Comparison of ENCODE assay signal across 9 mouse cellular contexts in genomic region chr11:119051927-119052660, GRCm38 (mm10). TPM values are rescaled to one million over a fixed set of nuclear protein-coding genes. Genes with fewer than 3 reads are reported as not detected.
DNase-seq lines count a peak whose midpoint lies in the region; ATAC-seq and TF ChIP-seq lines count a peak whose summit lies in the region.
"Had no signal": no experiment of that assay in that cellular context is flagged by ENCODE, and none has a peak within 500 bp of the region (broad histone marks: within the 10 kb centered on the region; RNA-seq: fewer than 3 reads in every experiment).

No protein-coding gene starts in this region.

- H3K36me3 ChIP-seq in forebrain, embryonic 11.5 days (ENCODE audit: control insufficient read depth, insufficient read depth, low read length) = no peaks in the 10 kb centered on the region
- no peaks in the 10 kb centered on the region for H3K36me3 ChIP-seq in intestine, embryonic 14.5 days (ENCODE audit: control insufficient read depth, insufficient read depth, low read length)
- no peaks in the 10 kb centered on the region for H3K36me3 ChIP-seq in midbrain, embryonic 16.5 days (ENCODE audit: control insufficient read depth, insufficient read depth, low read length)
- H3K36me3 ChIP-seq: limb, embryonic 15.5 days had no signal

- intact Hi-C loops in left cerebral cortex, adult 2 months (cut with DNase I) = loop anchor here (1.0 to 5.0 kb wide), 2 partner anchors 137 to 215 kb away; partner anchors contain the start of gene Gaa

- peaks cover 85% of the 10 kb centered on the region for H3K27me3 ChIP-seq in forebrain, embryonic 11.5 days (ENCODE audit: control insufficient read depth, insufficient read depth, low read length)
- peaks cover 88% of the 10 kb centered on the region for H3K27me3 ChIP-seq in intestine, embryonic 14.5 days (replicated peaks; ENCODE audit: control insufficient read depth, insufficient read depth, low read length)
- peaks cover 32% of the 10 kb centered on the region for H3K27me3 ChIP-seq in midbrain, embryonic 16.5 days (ENCODE audit: control insufficient read depth, insufficient read depth, low read depth, low read length)

- H3K4me3 ChIP-seq in left cerebral cortex, adult 2 months = no peak overlapping the region
- no peak overlapping the region for H3K4me3 ChIP-seq in forebrain, embryonic 11.5 days (ENCODE audit: low read depth, low read length)
- no peak overlapping the region for H3K4me3 ChIP-seq in intestine, embryonic 14.5 days (ENCODE audit: low read depth, low read length)
- H3K4me3 ChIP-seq in midbrain, embryonic 16.5 days (ENCODE audit: low read depth, low read length) = no peak overlapping the region

- peak; percentile 63 for TF ChIP-seq CTCF in left cerebral cortex, adult 2 months (IDR thresholded peaks at IDR 0.05)

- DNase-seq in left cerebral cortex, adult 2 months (ENCODE audit: extremely low spot score in 1 of 2, low spot score in 2 of 2) = peak in 1 of 2 experiments; percentile 36
- DNase-seq in left cerebral cortex, adult 8-10 months (ENCODE audit: low spot score in 2 of 2) = no peak
- DNase-seq in MN1 (ENCODE audit: low spot score) = peak; percentile 74
- DNase-seq in forebrain, embryonic 11.5 days (ENCODE audit: low spot score) = peak; percentile 62
- peak; percentile 71 for DNase-seq in intestine, embryonic 14.5 days (ENCODE audit: low spot score)
- no peak for DNase-seq in ovary, postnatal 10 days (ENCODE audit: low spot score)
- DNase-seq in adrenal gland, postnatal 25 days = no peak

- ATAC-seq in forebrain, embryonic 11.5 days (replicated peaks; ENCODE audit: low FRiP score) = no peak
- no peak for ATAC-seq in intestine, embryonic 14.5 days (replicated peaks; ENCODE audit: low FRiP score, low TSS enrichment, low read depth)
- ATAC-seq in midbrain, embryonic 16.5 days = 0 out of 2 replicates have a peak, but pooled peaks have one; percentile 19

- WGBS in forebrain, embryonic 11.5 days = 3% methylated on average over 15 of the region's 15 CpGs
- 5% methylated on average over 15 of the region's 15 CpGs for WGBS in intestine, embryonic 14.5 days
- WGBS in midbrain, embryonic 16.5 days = 4% methylated on average over 15 of the region's 15 CpGs

- H3K27ac ChIP-seq in left cerebral cortex, adult 2 months = no peak overlapping the region
- H3K27ac ChIP-seq in forebrain, embryonic 11.5 days (ENCODE audit: low read depth, low read length) = no peak overlapping the region
- H3K27ac ChIP-seq in intestine, embryonic 14.5 days (ENCODE audit: low read depth) = no peak overlapping the region
- peak overlapping the region; percentile 94 for H3K27ac ChIP-seq in midbrain, embryonic 16.5 days (ENCODE audit: low read length)

- H3K9me3 ChIP-seq in forebrain, embryonic 11.5 days (ENCODE audit: control insufficient read depth, low read length) = no peaks in the 10 kb centered on the region
- H3K9me3 ChIP-seq in intestine, embryonic 14.5 days (ENCODE audit: control insufficient read depth, low read length) = no peaks in the 10 kb centered on the region
- no peaks in the 10 kb centered on the region for H3K9me3 ChIP-seq in midbrain, embryonic 16.5 days (replicated peaks; ENCODE audit: control insufficient read depth, low read length, poor library complexity, severe bottlenecking)
- H3K9me3 ChIP-seq: limb, embryonic 15.5 days had no signal

- H3K4me1 ChIP-seq in forebrain, embryonic 11.5 days (replicated peaks; ENCODE audit: control insufficient read depth, insufficient read depth, low read length) = peaks cover 35% of the 10 kb centered on the region
- peaks cover 24% of the 10 kb centered on the region; the same call in 1 of the 2 replicates for H3K4me1 ChIP-seq in intestine, embryonic 14.5 days (replicated peaks; ENCODE audit: control insufficient read depth, insufficient read depth, low read length)
- peaks cover 45% of the 10 kb centered on the region for H3K4me1 ChIP-seq in midbrain, embryonic 16.5 days (ENCODE audit: control insufficient read depth, insufficient read depth, low read length)

- no peak overlapping the region for H3K9ac ChIP-seq in forebrain, embryonic 11.5 days (ENCODE audit: low read length)
- no peak overlapping the region for H3K9ac ChIP-seq in intestine, embryonic 14.5 days (ENCODE audit: low read length)
- H3K9ac ChIP-seq in midbrain, embryonic 16.5 days (ENCODE audit: low read depth, low read length) = peak overlapping the region; percentile 68
- H3K9ac ChIP-seq: limb, embryonic 15.5 days had no signal

- no peak overlapping the region for H3K4me2 ChIP-seq in forebrain, embryonic 11.5 days (ENCODE audit: low read depth, low read length, severe bottlenecking)
- no peak overlapping the region; the same call in 1 of the 2 replicates for H3K4me2 ChIP-seq in intestine, embryonic 14.5 days (ENCODE audit: low read length)
- peak overlapping the region; percentile 97 for H3K4me2 ChIP-seq in midbrain, embryonic 16.5 days (ENCODE audit: low read length)

RNA-seq across cellular contexts. Expression of gene Cbx8, which starts 11.3 kb away (rescaled TPM):
- 10 to 100 TPM; 11.1 to 11.2 TPM for total RNA-seq in left cerebral cortex, adult 2 months (2021)
- 10 to 100 TPM in 2 of 4 experiments, 1 to 10 TPM in 2; 7.1 to 16.7 (median 11.1) TPM for total RNA-seq in left cerebral cortex, adult 8-10 months (2022)
- 9.5 and 11.2 TPM in 2 replicates for polyA plus RNA-seq in forebrain, embryonic 11.5 days (2014; fragmentation: Nextera tagmentation; extraction: Ambion mirVana)
- polyA plus RNA-seq in intestine, embryonic 14.5 days (2014; fragmentation: Nextera tagmentation; extraction: Ambion mirVana) = 7.7 and 11.4 TPM in 2 replicates
- polyA plus RNA-seq in midbrain, embryonic 16.5 days (2015; fragmentation: Nextera tagmentation; extraction: Ambion mirVana) = 8.5 and 8.6 TPM in 2 replicates
- total RNA-seq in adrenal gland, postnatal 25 days (2021) = 9.2 and 13.0 TPM in 2 replicates

RNA-seq across cellular contexts. Expression of gene Cbx2, which starts 29.3 kb away (rescaled TPM):
- total RNA-seq in left cerebral cortex, adult 2 months (2021) = 1 to 10 TPM; 3.2 to 3.4 TPM
- 1 to 10 TPM; 2.2 to 3.3 (median 2.6) TPM for total RNA-seq in left cerebral cortex, adult 8-10 months (2022)
- 101 and 103 TPM in 2 replicates for polyA plus RNA-seq in forebrain, embryonic 11.5 days (2014; fragmentation: Nextera tagmentation; extraction: Ambion mirVana)
- 31.5 and 32.0 TPM in 2 replicates for polyA plus RNA-seq in intestine, embryonic 14.5 days (2014; fragmentation: Nextera tagmentation; extraction: Ambion mirVana)
- polyA plus RNA-seq in midbrain, embryonic 16.5 days (2015; fragmentation: Nextera tagmentation; extraction: Ambion mirVana) = 13.3 and 18.0 TPM in 2 replicates
- 8.9 and 9.8 TPM in 2 replicates for total RNA-seq in adrenal gland, postnatal 25 days (2021)

RNA-seq across cellular contexts. Expression of gene Cbx4, which starts 33.9 kb away (rescaled TPM):
- 10 to 100 TPM; 51.4 to 54.3 TPM for total RNA-seq in left cerebral cortex, adult 2 months (2021)
- total RNA-seq in left cerebral cortex, adult 8-10 months (2022) = 10 to 100 TPM; 48.9 to 54.2 (median 50.0) TPM
- 6.4 and 7.0 TPM in 2 replicates for polyA plus RNA-seq in forebrain, embryonic 11.5 days (2014; fragmentation: Nextera tagmentation; extraction: Ambion mirVana)
- polyA plus RNA-seq in intestine, embryonic 14.5 days (2014; fragmentation: Nextera tagmentation; extraction: Ambion mirVana) = 9.9 and 10.5 TPM in 2 replicates
- 23.9 and 25.6 TPM in 2 replicates for polyA plus RNA-seq in midbrain, embryonic 16.5 days (2015; fragmentation: Nextera tagmentation; extraction: Ambion mirVana)
- 100 and 121 TPM in 2 replicates for total RNA-seq in adrenal gland, postnatal 25 days (2021)

Comparison
In these comparisons a context has a peak if more than half of its experiments do, and no peak if none do; other contexts are left out.
1. DNase-seq: peak in MN1 (single experiment), forebrain, embryonic 11.5 days (single experiment) and intestine, embryonic 14.5 days (single experiment); none in left cerebral cortex, adult 8-10 months (0 of 2), ovary, postnatal 10 days (single experiment) and adrenal gland, postnatal 25 days (single experiment).